Mouse (Mus musculus): ENCODE data around the gene Dnal1. TPM values are rescaled to one million over a fixed set of nuclear protein-coding genes. Genes with fewer than 3 reads are reported as not detected.

Gene Dnal1
- total RNA-seq, 4 experiments from 2014 or later, result 72.6 to 93.3 (median 83.6) TPM

DNA sequence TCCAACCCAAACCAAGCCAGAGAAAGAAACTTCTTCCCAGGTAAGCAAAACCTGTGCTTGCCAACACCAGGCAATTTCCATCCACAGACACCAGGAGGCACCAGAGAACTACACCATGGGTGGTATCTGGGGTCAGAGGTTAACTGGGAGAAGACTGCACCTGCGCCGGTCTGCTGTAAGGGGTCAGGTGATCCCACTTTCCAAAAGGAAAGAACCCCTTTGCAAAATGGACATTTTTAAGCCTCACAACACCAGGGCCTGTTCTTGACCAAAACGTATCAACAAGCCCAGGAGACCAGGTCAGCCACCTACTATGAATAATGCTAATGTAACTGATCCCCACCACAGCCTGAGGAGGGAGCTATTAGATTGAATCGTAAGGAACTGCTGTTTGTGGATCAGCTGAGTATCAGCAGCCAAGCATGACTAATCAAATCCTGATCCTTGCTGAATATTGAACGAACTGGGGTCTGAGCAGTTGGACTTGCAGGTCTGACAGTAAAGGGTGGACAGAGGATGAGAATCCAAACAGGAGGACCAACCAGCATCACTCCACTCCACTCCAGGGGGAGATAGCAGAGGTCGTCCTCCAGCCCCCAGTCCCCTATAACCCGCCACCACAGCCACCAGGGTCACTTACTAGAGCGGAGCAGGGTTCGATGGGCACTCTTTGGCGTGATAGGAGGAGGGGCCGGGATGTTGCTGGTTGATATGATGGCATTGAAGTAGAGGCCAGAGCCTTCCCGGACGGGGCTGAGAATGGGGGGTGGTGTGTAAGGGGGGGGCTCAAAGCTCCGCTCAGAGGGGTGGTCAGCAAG lies 47.7 kb downstream of the Dnal1 start:
- no peak for DNase-seq (ENCODE audit: low spot score in 2 of 2)

GRCm38 (mm10) chr12:84163133-84163532 lies 49.0 kb downstream of the Dnal1 start:
- no peak for DNase-seq (ENCODE audit: low spot score in 2 of 2)

DNA sequence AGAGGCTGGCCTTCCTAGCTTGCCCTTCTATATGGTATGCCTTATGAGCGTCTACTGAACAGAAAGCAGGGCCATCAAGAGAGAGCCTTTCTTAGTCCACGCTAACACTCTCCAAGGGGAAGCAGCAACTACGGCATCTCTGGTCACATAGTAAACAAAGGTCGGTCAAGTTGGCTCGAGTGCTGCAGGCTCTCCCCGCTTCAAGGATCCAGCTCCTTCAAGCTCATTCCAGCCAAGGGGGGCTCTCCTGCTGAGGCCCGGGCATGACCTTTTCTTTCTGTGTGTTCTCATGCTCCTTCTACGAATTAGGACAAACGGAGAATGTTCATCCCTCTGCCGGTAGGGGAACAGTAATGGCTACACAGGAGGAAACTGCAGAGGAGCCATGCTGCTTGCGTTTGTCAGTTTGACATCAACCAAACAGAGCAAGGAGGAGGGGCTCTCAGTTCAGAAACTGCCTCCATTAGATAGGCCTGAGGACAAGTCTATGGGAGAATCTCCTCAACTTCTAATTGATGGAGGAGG lies 49.5 kb downstream of the Dnal1 start:
- no peak for DNase-seq (ENCODE audit: low spot score in 2 of 2)

DNA sequence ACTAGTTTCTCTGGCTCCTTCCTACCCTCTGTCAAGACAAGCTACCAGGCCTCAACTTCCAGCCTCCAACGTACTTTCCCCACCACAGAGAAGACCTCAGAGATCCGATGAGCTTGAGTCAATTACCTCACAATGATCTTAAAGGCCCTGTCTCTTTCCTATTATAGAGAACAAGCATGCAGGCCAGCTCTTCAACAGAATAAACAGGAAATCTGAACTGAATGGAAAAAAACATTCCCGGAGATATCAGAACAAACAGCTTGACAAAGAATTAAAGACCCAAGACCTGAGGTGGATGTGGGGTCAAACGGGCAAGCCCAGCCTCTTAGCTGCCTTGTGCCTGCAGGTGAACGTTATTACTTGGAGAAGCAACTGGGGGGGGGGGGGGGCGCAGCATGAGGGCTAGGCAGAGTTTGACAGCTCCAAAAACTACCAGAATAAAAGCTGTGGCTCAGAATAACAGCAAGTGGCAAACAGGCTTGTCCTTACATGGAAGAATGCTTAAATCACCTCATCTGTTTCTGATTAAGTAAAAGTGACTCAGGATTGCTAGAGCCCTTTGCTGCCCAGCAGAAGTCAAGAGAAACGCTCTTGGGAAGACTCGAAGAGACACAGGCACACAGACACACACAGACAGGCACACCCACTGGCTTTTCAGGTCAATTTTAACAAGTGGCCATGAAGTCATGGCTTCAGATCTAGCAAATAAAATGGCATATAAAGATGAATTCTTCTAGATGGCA lies 51.6 kb downstream of the Dnal1 start:
- no peak for DNase-seq (ENCODE audit: low spot score in 2 of 2)

- DNase-seq (ENCODE audit: low spot score in 2 of 2), result no peak
These were observed 56.4 kb downstream of the Dnal1 start for GRCm38 (mm10) chr12:84170610-84171009.

DNA sequence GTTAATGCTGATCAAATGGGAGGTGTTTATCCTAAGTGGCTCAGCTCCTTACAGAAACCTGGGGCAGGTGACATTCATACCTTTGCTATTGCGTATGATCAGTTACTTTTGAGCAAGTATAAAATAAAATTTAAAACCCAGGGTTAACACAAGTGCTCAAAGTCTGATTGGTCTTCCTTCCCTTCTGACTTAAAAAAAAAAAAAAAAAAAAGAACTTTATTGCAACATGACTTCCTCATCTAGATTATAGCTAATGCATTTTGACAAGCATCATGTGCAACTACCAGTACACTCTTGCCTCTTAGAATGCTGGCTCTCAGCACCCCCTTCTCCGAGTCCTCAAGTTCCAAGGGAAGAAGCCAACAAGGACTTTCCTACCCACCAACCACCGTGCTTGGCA lies 58.0 kb downstream of the Dnal1 start:
- DNase-seq (ENCODE audit: low spot score in 2 of 2), result no peak

- DNase-seq (ENCODE audit: low spot score in 2 of 2), result no peak
These were observed 58.7 kb downstream of the Dnal1 start for GRCm38 (mm10) chr12:84172862-84173261.

DNA sequence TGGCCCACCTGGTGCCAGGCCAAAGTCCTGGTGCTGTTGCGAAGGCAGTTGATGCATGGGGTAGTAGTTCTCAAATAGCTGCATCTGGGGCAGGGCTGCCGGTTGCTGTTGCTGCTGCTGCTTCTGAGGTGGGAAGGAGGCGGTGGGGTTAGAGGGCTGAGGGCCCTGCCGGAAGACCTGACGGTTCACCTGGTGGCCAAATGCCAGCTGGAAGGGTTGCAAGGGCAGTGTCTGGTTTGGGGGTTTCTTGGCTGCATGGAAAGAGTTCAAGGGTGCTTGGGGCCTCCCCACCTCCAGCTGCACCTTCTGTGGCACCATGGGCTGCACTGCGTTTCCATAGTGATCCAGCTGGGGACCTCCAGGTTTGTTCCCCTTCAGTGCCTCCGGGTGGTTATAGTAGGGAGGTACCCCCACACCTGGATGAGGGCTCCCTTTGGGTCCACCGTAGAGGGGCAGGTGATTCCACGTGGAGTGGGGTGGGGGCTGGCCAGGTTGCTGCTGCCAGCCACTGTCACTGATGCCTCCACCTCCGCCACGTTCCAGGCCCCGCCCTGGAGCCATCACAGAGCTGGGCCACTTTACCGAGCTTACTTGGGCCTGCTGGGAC lies 59.2 kb downstream of the Dnal1 start:
- no peak for DNase-seq (ENCODE audit: low spot score in 2 of 2)

- no peak for DNase-seq (ENCODE audit: low spot score in 2 of 2)
These were observed 60.1 kb downstream of the Dnal1 start for GRCm38 (mm10) chr12:84174190-84174811.

DNA sequence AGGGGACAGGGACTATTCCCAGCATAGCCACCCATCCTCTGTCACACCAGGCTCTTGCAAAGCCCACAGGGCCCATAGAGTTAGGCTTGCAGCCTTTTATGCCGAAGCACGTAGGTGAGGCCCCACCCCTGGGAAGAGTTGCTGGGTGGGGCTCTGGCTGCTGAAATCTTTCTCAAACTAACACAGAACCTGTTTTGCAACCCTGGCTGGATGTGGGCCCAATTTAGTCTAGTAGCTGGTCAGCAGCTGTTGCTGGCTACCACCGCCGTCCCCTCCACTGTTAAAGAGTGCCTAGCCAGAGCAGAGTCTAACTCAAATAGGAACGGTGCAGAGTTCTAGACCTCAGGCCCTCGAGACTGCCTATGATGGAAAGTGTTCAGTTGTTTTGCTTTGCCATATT lies 60.7 kb downstream of the Dnal1 start:
- DNase-seq (ENCODE audit: low spot score in 2 of 2), result no peak

DNA sequence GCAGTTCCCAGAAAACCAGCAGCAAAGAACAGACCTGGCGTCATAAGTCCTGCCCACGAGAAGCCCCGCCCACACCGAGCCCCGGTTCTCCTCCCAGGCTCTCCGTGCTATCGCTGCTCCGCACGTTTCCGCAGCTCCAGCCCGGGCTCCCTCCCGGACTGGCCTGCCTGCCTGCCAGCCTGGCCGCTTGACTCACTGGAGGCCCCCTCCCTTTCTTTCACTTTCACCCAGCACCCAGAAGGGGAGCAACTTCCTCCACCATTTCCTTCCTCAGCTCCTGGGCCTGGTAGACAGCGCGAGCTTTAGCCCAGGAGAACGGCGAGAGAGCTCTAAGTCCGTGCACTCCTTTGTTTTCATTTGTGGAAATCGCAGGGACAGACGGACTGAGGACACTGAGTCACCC lies 61.5 kb downstream of the Dnal1 start:
- peak; percentile 72 to 85 for DNase-seq (ENCODE audit: low spot score in 2 of 2)

DNA sequence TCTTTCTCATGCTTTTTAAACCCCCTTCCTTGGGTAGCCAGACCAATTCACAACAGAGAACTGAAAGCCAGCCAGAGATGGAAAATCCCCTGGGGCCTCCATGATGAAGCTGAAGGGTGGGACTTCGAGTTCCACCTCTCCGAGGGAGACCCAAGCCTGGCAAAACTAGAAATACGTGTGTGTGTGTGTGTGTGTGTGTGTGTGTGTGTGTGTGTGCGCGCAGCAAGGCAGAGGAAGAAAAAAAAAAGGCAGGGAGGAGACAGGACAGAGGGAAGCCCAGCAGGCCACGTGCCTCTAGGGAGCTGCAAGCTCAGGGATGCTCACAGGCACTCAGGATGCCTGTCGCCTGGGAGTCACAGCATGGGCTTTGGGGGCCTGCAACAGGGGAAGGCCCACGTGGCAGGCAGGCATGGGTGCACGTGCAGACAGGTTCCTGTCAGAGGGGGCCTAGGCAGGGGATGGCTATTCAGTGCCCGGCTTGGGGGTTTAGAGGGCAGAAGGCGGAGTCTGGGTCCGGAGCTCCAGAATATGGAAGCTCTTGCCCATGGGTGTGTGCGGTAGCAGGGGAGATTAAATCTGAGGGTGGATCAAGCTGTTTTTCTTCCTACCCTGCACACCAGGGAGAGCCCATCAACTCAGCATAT lies 62.1 kb downstream of the Dnal1 start:
- DNase-seq (ENCODE audit: low spot score in 2 of 2), result no peak

- DNase-seq (ENCODE audit: low spot score in 2 of 2), result no peak
These were observed 63.0 kb downstream of the Dnal1 start for GRCm38 (mm10) chr12:84176886-84177765.

DNA sequence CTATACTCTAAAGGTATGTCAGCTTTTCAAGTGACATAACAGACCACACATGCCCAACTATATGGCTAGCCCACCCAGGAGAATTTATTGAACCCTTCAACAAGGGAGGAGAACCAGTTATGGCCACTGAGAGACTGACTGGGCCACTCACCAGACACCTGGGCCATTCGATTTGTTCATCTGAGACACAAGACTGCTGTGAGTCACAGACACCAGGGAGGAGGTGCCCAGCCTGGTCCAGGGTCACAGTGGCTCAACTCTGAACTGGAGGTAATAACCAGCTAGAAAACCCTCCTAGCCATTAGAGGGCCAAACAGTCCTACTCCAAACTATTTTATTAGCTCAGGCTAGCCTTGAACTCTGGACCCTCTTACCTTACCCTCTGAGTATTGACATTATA lies 63.9 kb downstream of the Dnal1 start:
- DNase-seq (ENCODE audit: low spot score in 2 of 2), result no peak

DNA sequence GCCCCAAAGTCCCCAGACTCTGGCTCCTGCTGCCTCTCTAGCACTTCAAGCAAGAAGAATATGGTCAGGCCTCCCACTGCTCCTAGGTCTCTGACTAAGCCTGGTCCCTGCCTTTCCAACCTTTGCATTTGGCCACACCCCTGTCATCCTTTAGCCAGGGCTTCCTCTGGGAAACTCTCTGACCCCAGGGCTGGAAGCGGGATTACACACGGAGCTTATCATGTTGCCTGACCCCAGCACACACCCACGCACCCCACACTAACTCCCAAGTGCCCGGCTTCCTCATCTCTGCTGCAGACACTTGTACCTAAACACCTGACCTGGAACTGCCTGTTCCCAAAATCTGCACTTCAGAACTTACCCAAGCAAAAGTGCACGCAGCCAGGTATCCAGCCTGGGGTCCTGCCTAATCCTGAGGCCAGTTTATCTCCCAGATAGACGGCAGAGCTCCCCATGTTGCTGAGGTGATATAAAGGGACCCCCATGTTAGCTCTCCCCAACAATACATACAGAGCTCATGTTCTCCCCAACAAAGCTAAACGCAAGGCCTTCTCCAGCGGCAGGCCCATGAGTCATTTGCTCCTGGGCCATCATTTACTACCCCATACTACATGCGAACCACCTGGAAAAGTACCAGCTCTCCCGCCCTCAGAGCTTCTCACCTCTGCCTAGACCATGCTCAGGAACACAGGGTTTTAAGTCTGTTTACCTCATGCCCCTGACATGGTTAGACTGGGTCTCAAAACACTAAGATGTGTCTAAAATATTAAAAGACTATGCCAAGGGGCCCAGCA lies 64.7 kb downstream of the Dnal1 start:
- DNase-seq (ENCODE audit: low spot score in 2 of 2), result no peak

DNA sequence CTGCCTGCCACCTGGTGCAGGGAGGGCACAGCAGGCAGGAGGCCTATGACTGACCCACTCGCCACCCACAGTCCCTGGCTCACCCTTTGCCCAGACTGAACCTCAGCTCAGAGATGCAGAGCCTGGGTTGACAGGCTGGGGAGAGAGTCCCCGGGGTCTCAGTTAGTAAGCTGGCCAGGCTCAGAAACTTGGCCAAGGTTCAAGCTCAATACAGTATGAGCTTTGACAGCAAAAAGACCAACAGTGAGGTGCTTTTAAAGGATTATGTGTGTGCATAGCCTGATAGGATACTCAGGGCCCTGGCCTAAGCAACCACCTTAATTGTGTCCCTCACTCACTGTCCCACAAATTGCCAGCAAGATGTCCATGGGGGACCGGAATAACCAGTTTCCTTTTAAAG lies 65.9 kb downstream of the Dnal1 start:
- no peak for DNase-seq (ENCODE audit: low spot score in 2 of 2)

DNA sequence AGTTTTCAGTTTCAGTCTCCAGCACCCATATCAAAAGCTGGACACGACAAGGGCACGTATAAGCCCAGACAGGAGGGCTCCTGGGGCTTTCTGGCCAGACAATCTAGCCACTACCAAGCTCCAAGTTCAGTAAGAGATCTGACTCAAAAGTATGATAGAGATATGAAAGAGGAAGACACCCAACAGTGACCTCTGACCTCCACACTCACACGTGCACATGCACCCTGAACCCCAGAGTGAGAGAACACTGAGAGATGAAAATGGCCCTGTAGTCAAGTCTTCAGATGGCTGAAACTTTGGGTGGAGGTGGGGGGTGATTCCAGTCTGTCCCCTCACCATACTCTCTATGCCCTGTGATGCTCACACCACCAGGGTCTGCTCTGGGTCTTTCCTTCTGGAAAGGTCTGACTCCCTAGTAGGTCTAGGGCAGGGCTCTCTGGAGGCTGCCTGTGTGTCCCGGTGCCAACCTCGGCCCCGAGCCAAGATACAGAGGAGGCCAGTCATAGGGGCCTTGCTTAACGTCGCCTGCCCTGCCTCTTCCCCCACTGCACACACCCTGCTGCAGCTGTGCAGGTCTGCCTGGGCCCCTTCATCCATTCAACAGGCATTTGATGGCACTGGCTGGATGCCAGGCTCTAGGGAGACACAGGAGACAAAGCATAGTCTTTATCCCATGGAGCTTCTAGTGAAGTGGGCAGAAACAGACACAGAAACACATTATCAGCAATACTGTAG lies 66.7 kb downstream of the Dnal1 start:
- peak in 1 of 2 experiments; percentile 53 for DNase-seq (ENCODE audit: low spot score in 2 of 2)

- no peak for DNase-seq (ENCODE audit: low spot score in 2 of 2)
These were observed 67.8 kb downstream of the Dnal1 start for GRCm38 (mm10) chr12:84181999-84182398.

GRCm38 (mm10) chr12:84184979-84185378 lies 70.8 kb downstream of the Dnal1 start:
- DNase-seq (ENCODE audit: low spot score in 2 of 2), result no peak

Data from left cerebral cortex, adult 8-10 months (tissue).